ENCODE assay signal across 8 mouse cellular contexts in the genomic region with DNA sequence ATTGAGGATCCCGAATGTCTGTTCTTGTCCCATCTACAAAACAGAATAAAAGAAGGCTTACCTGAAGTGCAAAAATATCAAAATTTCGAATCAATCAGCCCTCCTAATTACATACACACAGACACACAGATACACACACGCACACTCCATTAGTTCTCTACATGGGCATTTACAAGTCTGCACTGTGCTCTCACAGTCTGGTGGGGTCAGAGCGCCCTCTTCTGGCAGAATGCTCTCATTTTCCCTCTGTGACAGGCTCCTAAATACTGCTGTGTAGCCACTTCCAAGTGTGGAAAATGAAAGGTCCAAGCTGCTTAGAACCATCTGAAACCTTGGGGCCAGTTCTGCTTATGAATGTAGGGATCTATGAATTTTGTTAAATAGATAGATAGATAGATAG.
DNase-seq lines count a peak whose midpoint lies in the region; ATAC-seq and TF ChIP-seq lines count a peak whose summit lies in the region.

No protein-coding gene starts in this region.

- no peak overlapping the region for H3K9ac ChIP-seq in liver, adult 2 months (ENCODE audit: low read depth, low read length)
- H3K9ac ChIP-seq in neural tube, embryonic 12.5 days: no peak overlapping the region

- peak; percentile 73 for DNase-seq in A20 (ENCODE audit: low read depth, low spot score)
- DNase-seq in adrenal gland, postnatal 14 days: peak; percentile 86
- peak; percentile 89 for DNase-seq in embryonic facial prominence, embryonic 10.5 days (ENCODE audit: low spot score)
- DNase-seq in heart, embryonic 10.5 days (ENCODE audit: low spot score): peak; percentile 90
- DNase-seq in kidney, postnatal 10 days: peak; percentile 88
- DNase-seq in liver, adult 2 months (ENCODE audit: extremely low read depth, low read depth, low spot score): peak; percentile 55

- H3K9me3 ChIP-seq in embryonic facial prominence, embryonic 10.5 days: no peaks in the 10 kb centered on the region
- no peaks in the 10 kb centered on the region for H3K9me3 ChIP-seq in heart, embryonic 10.5 days
- no peaks in the 10 kb centered on the region for H3K9me3 ChIP-seq in neural tube, embryonic 12.5 days

- ATAC-seq in neural tube, embryonic 12.5 days (ENCODE audit: low FRiP score, low read depth): peak; percentile 74

- no peaks in the 10 kb centered on the region; the same call in 1 of the 2 replicates for H3K27me3 ChIP-seq in embryonic facial prominence, embryonic 10.5 days (replicated peaks; ENCODE audit: low read depth, poor library complexity, severe bottlenecking)
- no peaks in the 10 kb centered on the region for H3K27me3 ChIP-seq in heart, embryonic 10.5 days (ENCODE audit: insufficient read depth, poor library complexity, severe bottlenecking)
- H3K27me3 ChIP-seq in liver, adult 2 months (ENCODE audit: control insufficient read depth, insufficient read depth, low read length): no peaks in the 10 kb centered on the region
- no peaks in the 10 kb centered on the region for H3K27me3 ChIP-seq in neural tube, embryonic 12.5 days (replicated peaks)
- no peaks in the 10 kb centered on the region for H3K27me3 ChIP-seq in testis, adult 2 months (ENCODE audit: control insufficient read depth, insufficient read depth, low read length)

- H3K36me3 ChIP-seq in embryonic facial prominence, embryonic 10.5 days (replicated peaks): no peaks in the 10 kb centered on the region
- H3K36me3 ChIP-seq in heart, embryonic 10.5 days: no peaks in the 10 kb centered on the region
- no peaks in the 10 kb centered on the region for H3K36me3 ChIP-seq in liver, adult 2 months (ENCODE audit: control insufficient read depth, insufficient read depth, low read length)
- H3K36me3 ChIP-seq in neural tube, embryonic 12.5 days: no peaks in the 10 kb centered on the region
- H3K36me3 ChIP-seq in testis, adult 2 months (ENCODE audit: control insufficient read depth, insufficient read depth, low read length): no peaks in the 10 kb centered on the region

- TF ChIP-seq CTCF in liver, adult 2 months (IDR thresholded peaks at IDR 0.05; ENCODE audit: low read depth, low read length): peak; percentile 75
- TF ChIP-seq CTCF in testis, adult 2 months (IDR thresholded peaks at IDR 0.05; ENCODE audit: control insufficient read depth, insufficient read depth, insufficient replicate concordance, low read depth, low read length): peak; percentile 70; the same call in 1 of the 2 replicates

- H3K4me3 ChIP-seq in embryonic facial prominence, embryonic 10.5 days: no peak overlapping the region
- H3K4me3 ChIP-seq in heart, embryonic 10.5 days: no peak overlapping the region
- no peak overlapping the region for H3K4me3 ChIP-seq in liver, adult 2 months (ENCODE audit: insufficient read depth, low read depth, low read length)
- H3K4me3 ChIP-seq in neural tube, embryonic 12.5 days: no peak overlapping the region
- no peak overlapping the region for H3K4me3 ChIP-seq in testis, adult 2 months (ENCODE audit: control insufficient read depth, low read depth, low read length)

- H3K4me2 ChIP-seq in neural tube, embryonic 12.5 days (replicated peaks): no peak overlapping the region

- WGBS in embryonic facial prominence, embryonic 10.5 days: 34% methylated on average over 4 of the region's 4 CpGs
- 36% methylated on average over 4 of the region's 4 CpGs for WGBS in heart, embryonic 10.5 days
- WGBS in liver, adult 2 months: 42% methylated on average over 4 of the region's 4 CpGs
- 35% methylated on average over 4 of the region's 4 CpGs for WGBS in neural tube, embryonic 12.5 days

- H3K79me2 ChIP-seq in liver, adult 2 months (ENCODE audit: control insufficient read depth, insufficient read depth, low read length): no peaks in the 10 kb centered on the region

- no peak for TF ChIP-seq POLR2A in liver, adult 2 months (IDR thresholded peaks at IDR 0.05; ENCODE audit: extremely low read depth, insufficient read depth, low read length)
- no peak for TF ChIP-seq POLR2A in testis, adult 2 months (IDR thresholded peaks at IDR 0.05; ENCODE audit: control insufficient read depth, low read depth, low read length)

- H3K27ac ChIP-seq in embryonic facial prominence, embryonic 10.5 days (replicated peaks): no peak overlapping the region
- no peak overlapping the region for H3K27ac ChIP-seq in heart, embryonic 10.5 days
- no peak overlapping the region for H3K27ac ChIP-seq in liver, adult 2 months (replicated peaks; ENCODE audit: insufficient read depth, low read depth, low read length)
- H3K27ac ChIP-seq in neural tube, embryonic 12.5 days: no peak overlapping the region
- H3K27ac ChIP-seq in testis, adult 2 months (ENCODE audit: control insufficient read depth, insufficient read depth, low read depth, low read length): no peak overlapping the region

- H3K4me1 ChIP-seq in embryonic facial prominence, embryonic 10.5 days: no peaks in the 10 kb centered on the region
- H3K4me1 ChIP-seq in heart, embryonic 10.5 days: no peaks in the 10 kb centered on the region
- no peaks in the 10 kb centered on the region for H3K4me1 ChIP-seq in liver, adult 2 months (ENCODE audit: control insufficient read depth, insufficient read depth, low read length)
- no peaks in the 10 kb centered on the region for H3K4me1 ChIP-seq in neural tube, embryonic 12.5 days
- no peaks in the 10 kb centered on the region for H3K4me1 ChIP-seq in testis, adult 2 months (ENCODE audit: control insufficient read depth, insufficient read depth, low read length)
